Mouse (Mus musculus) megakaryocyte, embryonic 14.5 days (primary cell): ENCODE data around the gene Gm20509. TPM values are rescaled to one million over a fixed set of nuclear protein-coding genes. Genes with fewer than 3 reads are reported as not detected.

Experiments
- H3K27me3 ChIP-seq: replicated peaks from 2 replicates; pipeline ENCODE3; 2012; ENCODE audit warnings: inconsistent platforms
- H3K36me3 ChIP-seq: replicated peaks from 2 replicates; pipeline ENCODE3; 2012; ENCODE audit warnings: low read length, inconsistent platforms, mixed read lengths
- H3K4me1 ChIP-seq: 2 replicates; pipeline ENCODE4 v1.6.1; 2012; ENCODE audit warnings: inconsistent platforms
- H3K4me3 ChIP-seq: replicated peaks from 2 replicates; pipeline ENCODE3; 2012; ENCODE audit warnings: moderate library complexity, mild to moderate bottlenecking, inconsistent platforms
- H3K9me3 ChIP-seq: 2 replicates; pipeline ENCODE4 v1.6.1; 2012; ENCODE audit warnings: inconsistent platforms
- FLI1 ChIP-seq: IDR thresholded peaks from 2 replicates; pipeline ENCODE4 v1.6.1; 2012; ENCODE audit warnings: low read length, inconsistent platforms, mixed read lengths
- GATA1 ChIP-seq: IDR thresholded peaks from 3 replicates; pipeline ENCODE4 v1.6.1; 2012; ENCODE audit warnings: mixed read lengths, low read length, inconsistent platforms, borderline replicate concordance
- polyA plus RNA-seq: library from polyadenylated mRNA; stranded (reverse); fragments of >175 nt; gene quantifications from 2 replicates; pipeline ENCODE4 v1.2.3, GENCODE M21; 2012; ENCODE audit warnings: low replicate concordance; ENCODE audit not compliant: insufficient read depth

The Gm20509 gene
- polyA plus RNA-seq, 1 experiment: not detected

- no peak overlapping the region for H3K4me3 ChIP-seq
- H3K27me3 ChIP-seq: no peaks in the 10 kb centered on the region
- TF ChIP-seq FLI1: no peak
- no peak for TF ChIP-seq GATA1
- H3K36me3 ChIP-seq: peaks cover 94% of the 10 kb centered on the region
- peaks cover 33% of the 10 kb centered on the region for H3K4me1 ChIP-seq
- no peaks in the 10 kb centered on the region for H3K9me3 ChIP-seq
Measured at GRCm38 (mm10) chr9:73125043-73125570, 22.8 kb downstream of the Gm20509 start.

- Histone ChIP-seq H3K27me3 (no peaks in the 10 kb centered on the region), H3K4me1 (peaks cover 33% of the 10 kb centered on the region), H3K9me3 (no peaks in the 10 kb centered on the region), H3K36me3 (peaks cover 90% of the 10 kb centered on the region), H3K4me3 (no peak overlapping the region)
- no peak for TF ChIP-seq FLI1
- TF ChIP-seq GATA1: no peak
Measured at GRCm38 (mm10) chr9:73127457-73127856, 25.2 kb downstream of the Gm20509 start.

DNA sequence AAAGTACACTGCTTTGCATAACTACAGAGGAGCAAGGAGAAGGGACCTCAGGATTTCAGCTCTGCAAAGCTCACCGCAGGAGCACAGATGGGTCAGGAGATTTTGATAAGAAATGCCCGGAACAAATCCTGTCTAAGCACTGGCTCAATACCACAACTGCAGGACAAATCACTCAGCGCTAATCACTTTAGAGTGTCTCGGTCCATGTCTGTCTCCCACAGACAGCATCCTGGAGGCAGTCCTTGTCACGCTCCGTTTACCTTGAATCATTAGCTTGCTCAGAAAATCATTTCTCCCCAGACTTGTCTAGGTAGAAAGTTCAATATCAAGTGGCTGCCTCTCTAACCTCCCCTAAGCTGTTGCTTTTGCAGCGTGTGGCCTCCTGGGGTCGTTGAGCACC is 27.6 kb downstream of the Gm20509 start:
- no peaks in the 10 kb centered on the region for H3K9me3 ChIP-seq
- TF ChIP-seq FLI1 (no peak), GATA1 (no peak)
- peaks cover 22% of the 10 kb centered on the region for H3K4me1 ChIP-seq
- H3K36me3 ChIP-seq: peaks cover 72% of the 10 kb centered on the region
- no peaks in the 10 kb centered on the region for H3K27me3 ChIP-seq
- no peak overlapping the region for H3K4me3 ChIP-seq

- Histone ChIP-seq H3K4me3 (no peak overlapping the region), H3K36me3 (peaks cover 65% of the 10 kb centered on the region), H3K27me3 (no peaks in the 10 kb centered on the region), H3K9me3 (no peaks in the 10 kb centered on the region), H3K4me1 (peaks cover 18% of the 10 kb centered on the region)
- no peak for TF ChIP-seq GATA1
- TF ChIP-seq FLI1: no peak
Measured at GRCm38 (mm10) chr9:73130529-73130928, 28.3 kb downstream of the Gm20509 start.

DNA sequence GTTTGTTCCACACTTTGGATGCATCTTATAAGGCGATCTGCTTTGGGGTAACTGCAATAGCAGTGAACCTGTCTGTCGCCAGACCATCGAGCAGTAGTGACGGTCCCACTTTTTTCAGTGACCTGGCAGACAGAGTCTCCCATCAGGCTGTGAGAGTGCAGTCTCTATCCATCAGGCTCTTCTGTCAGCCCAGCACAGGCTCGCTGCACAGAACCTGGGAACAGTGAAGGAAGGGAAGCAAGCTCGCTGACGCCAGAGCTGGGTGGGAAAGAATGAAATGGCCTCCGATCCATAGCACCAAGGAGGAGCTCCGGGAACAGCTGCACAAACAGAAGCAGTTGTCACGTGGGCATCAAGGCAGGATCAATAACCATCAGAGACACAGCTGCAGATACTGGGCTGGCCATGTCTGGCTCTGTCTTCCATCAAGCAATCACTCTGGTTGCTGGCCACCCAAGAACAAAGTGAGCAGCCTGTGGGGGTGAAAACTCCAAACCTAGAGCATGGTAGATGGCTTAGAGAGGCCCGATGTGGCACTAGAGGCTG is 35.1 kb downstream of the Gm20509 start:
- Histone ChIP-seq H3K9me3 (no peaks in the 10 kb centered on the region), H3K27me3 (peaks cover 3% of the 10 kb centered on the region), H3K4me3 (no peak overlapping the region)

DNA sequence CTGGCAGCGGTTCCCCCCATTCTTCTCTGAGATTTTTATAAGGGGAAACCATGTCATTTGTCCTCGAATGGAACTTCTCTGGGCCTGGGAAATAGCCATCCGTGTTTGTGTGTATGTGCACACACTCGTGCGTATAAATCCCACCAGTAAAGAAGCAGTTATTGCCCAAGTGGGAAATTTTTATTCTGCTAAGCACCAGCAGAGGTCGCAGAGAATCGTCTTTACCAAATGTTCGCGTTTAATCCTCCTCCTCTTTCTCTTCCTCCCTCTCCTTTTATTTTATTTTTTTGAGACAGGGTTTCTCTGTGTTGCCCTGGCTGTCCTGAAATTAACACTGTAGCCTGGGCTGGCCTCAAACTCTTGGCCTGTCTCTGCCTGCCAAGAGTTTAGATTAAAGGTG is 52.1 kb downstream of the Gm20509 start:
- H3K27me3 ChIP-seq: peaks cover 5% of the 10 kb centered on the region
- TF ChIP-seq FLI1: no peak
- TF ChIP-seq GATA1: no peak
- H3K9me3 ChIP-seq: peaks cover 5% of the 10 kb centered on the region; the same call in 1 of the 2 replicates
- no peak overlapping the region for H3K4me3 ChIP-seq
- no peaks in the 10 kb centered on the region for H3K36me3 ChIP-seq
- H3K4me1 ChIP-seq: peaks cover 4% of the 10 kb centered on the region

More for the DNA sequence above, 35.1 kb downstream of the Gm20509 start:
- TF ChIP-seq GATA1 (no peak), FLI1 (no peak)
- peaks cover 3% of the 10 kb centered on the region for H3K36me3 ChIP-seq
- H3K4me1 ChIP-seq: no peaks in the 10 kb centered on the region

DNA sequence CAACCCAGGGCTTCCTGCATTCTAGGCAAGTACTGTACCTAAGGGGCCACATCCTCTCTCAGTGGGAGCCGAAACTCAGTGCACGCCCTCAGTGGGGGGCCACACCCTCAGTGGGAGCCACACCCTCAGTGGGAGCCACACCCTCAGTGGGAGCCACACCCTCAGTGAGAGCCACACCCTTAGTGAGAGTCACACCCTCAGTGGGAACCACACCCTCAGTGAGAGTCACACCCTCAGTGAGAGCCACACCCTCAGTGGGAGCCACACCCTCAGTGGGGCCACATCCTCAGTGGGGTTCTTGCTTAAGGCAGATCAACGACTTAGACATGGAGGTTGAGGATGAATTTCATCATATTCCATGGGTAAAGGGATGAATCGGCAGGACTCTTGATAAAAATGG is 55.7 kb downstream of the Gm20509 start:
- Histone ChIP-seq H3K4me1 (peaks cover 5% of the 10 kb centered on the region), H3K9me3 (peaks cover 5% of the 10 kb centered on the region; the same call in 1 of the 2 replicates), H3K27me3 (peaks cover 5% of the 10 kb centered on the region), H3K4me3 (no peak overlapping the region), H3K36me3 (no peaks in the 10 kb centered on the region)
- TF ChIP-seq GATA1 (no peak), FLI1 (no peak)

- Histone ChIP-seq H3K27me3 (peaks cover 6% of the 10 kb centered on the region), H3K4me3 (no peak overlapping the region)
Measured at GRCm38 (mm10) chr9:73159265-73159664, 57.0 kb downstream of the Gm20509 start.

DNA sequence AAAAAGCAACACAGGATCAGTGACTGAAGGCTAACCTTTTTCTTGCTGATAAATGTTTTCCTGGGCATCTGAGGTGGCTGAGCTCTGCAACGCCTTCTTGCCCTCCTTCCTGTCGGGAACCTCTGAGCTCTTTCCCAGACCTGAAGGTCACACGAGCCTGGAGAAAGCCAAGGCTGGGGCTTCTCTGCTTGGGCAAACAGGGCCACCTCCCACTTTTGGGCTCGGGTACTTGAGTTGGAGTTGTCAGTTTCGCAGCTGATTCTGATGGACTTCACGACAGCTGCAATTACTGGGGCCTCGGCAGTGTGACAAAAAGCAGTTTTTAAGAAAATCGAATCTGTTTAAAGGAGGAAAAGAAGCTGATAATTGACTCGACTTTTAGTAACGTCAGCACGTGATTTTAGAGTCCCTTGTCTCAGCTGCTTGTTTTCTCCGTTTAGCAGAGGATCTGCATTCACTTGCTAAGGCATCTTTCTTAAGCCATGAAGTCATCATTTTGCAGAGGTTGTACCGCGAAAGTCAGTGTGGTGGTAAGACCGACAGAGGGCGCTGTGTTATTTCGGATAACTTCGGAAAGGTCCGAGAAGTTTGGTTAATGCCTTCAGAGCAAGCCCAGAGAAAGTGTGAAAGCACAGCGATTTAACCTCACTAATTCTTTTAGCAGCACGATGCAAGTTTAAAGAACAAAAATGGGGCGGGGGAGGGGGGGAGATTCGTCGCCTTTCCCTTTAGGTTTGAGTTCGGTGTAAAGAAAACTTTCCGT is 60.5 kb downstream of the Gm20509 start:
- no peak for TF ChIP-seq GATA1
- TF ChIP-seq FLI1: no peak
- no peaks in the 10 kb centered on the region for H3K36me3 ChIP-seq
- H3K4me3 ChIP-seq: peak overlapping the region; percentile 85
- peaks cover 18% of the 10 kb centered on the region for H3K4me1 ChIP-seq
- peaks cover 3% of the 10 kb centered on the region; the same call in 1 of the 2 replicates for H3K9me3 ChIP-seq
- peaks cover 9% of the 10 kb centered on the region for H3K27me3 ChIP-seq

More at GRCm38 (mm10) chr9:73159265-73159664, 57.0 kb downstream of the Gm20509 start:
- Histone ChIP-seq H3K36me3 (no peaks in the 10 kb centered on the region), H3K4me1 (peaks cover 14% of the 10 kb centered on the region), H3K9me3 (peaks cover 5% of the 10 kb centered on the region; the same call in 1 of the 2 replicates)
- TF ChIP-seq GATA1 (no peak), FLI1 (no peak)

- TF ChIP-seq FLI1: no peak
- no peak for TF ChIP-seq GATA1
- Histone ChIP-seq H3K27me3 (peaks cover 11% of the 10 kb centered on the region), H3K36me3 (no peaks in the 10 kb centered on the region), H3K4me3 (no peak overlapping the region), H3K9me3 (peaks cover 11% of the 10 kb centered on the region), H3K4me1 (peaks cover 18% of the 10 kb centered on the region)
Measured at GRCm38 (mm10) chr9:73165631-73166030, 63.4 kb downstream of the Gm20509 start.

Other genes starting within 250 kb of the Gm20509 start
- gene Pygo1, start 176.8 kb upstream of the Gm20509 start, polyA plus RNA-seq: not detected in 2 replicates
- not detected in 2 replicates for gene Dyx1c1, start 143.7 kb upstream of the Gm20509 start, polyA plus RNA-seq
- not detected in 2 replicates for gene Gm44503, start 143.6 kb upstream of the Gm20509 start, polyA plus RNA-seq
- 0.69 and 4.6 TPM in 2 replicates for gene Ccpg1os, start 117.1 kb upstream of the Gm20509 start, polyA plus RNA-seq
- gene Ccpg1, start 117.0 kb upstream of the Gm20509 start, polyA plus RNA-seq: 0.58 and 3.9 TPM in 2 replicates
- gene Pigb, start 62.1 kb upstream of the Gm20509 start, polyA plus RNA-seq: 0.79 and 1.1 TPM in 2 replicates
- 2.8 and 34.3 TPM in 2 replicates for gene Rab27a, start 57.6 kb upstream of the Gm20509 start, polyA plus RNA-seq
- 0.10 TPM in 1 of 2 replicates, not detected in the other for gene Khdc3, start 634 bp upstream of the Gm20509 start, polyA plus RNA-seq
- gene Rsl24d1, start 11.0 kb downstream of the Gm20509 start, polyA plus RNA-seq: 5.5 TPM in 1 of 2 replicates, not detected in the other